Mouse (Mus musculus) ES-Bruce4 (cell line): ENCODE measurements around the gene Eif6.

Source experiments
- CTCF ChIP-seq: IDR thresholded peaks from one replicate; pipeline ENCODE4 v1.8.1; 2011; ENCODE audit warnings: low read depth, low read length
- POLR2A ChIP-seq: IDR thresholded peaks from one replicate; pipeline ENCODE4 v1.8.1; 2011; ENCODE audit warnings: low read length; ENCODE audit not compliant: insufficient read depth

DNA sequence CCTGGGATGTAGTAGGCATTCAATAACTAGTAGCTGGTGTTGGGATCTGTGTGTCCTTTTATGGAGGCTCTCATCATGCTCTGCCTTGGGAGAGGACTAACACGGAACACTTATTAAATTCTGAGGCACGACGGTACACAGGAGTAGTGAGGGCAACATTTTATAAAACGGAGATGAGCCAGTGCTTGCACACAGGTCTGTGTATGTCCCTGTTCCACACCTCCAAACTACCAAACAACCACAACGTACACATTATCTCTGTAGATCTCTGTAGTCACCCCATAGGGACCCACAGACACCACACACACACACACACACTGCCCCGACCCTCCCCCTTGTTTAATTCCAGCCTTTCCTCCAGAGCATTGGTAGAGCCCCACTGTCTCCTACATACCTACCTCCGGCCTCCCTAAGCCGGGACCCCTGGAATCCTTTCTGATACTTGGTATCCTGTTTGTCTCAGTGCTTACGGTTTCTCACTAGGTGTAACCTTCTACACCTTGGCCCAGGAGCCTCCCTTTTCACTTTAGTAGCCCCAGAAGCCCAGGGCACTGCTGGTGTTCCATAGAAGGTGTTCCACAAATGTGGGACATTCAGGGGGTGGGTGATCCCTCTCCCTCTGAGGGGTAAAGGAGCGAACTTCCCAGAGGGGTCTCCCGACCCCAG lies 52.3 kb downstream of the Eif6 start:
- TF ChIP-seq POLR2A: no peak
- TF ChIP-seq CTCF: no peak
